Mouse (Mus musculus) MEL (cell line): ENCODE results near the gene Zfp358. TPM values are rescaled to one million over a fixed set of nuclear protein-coding genes. Genes with fewer than 3 reads are reported as not detected.

Experiments
- DNase-seq: peaks from one replicate; pipeline ENCODE4 v3.0.0; 2011; ENCODE audit warnings: low read depth, low spot score
- H3K27ac ChIP-seq: 2 replicates; pipeline ENCODE4 v1.5.1; 2012; ENCODE audit warnings: low read depth, mild to moderate bottlenecking, control low read depth, low read length, moderate library complexity; ENCODE audit not compliant: control insufficient read depth
- H3K27me3 ChIP-seq, 2 experiments: fragments of 150-350 bp in 1 of 2; sonication (generic) in 1 of 2; 2 replicates each; pipeline ENCODE4 v1.6.1; 2012; ENCODE audit warnings: low read length in 2 of 2, mild to moderate bottlenecking in 2 of 2, improper control_type of control experiment in 1 of 2, moderate library complexity in 1 of 2; ENCODE audit not compliant: insufficient read depth in 2 of 2, control insufficient read depth in 1 of 2
- H3K36me3 ChIP-seq, 2 experiments: 2 replicates each; pipeline ENCODE4 v1.6.1; 2012 to 2014; ENCODE audit warnings: low read length in 2 of 2, improper control_type of control experiment in 1 of 2, inconsistent platforms in 1 of 2, mild to moderate bottlenecking in 1 of 2; ENCODE audit not compliant: insufficient read depth in 2 of 2, control insufficient read depth in 1 of 2
- H3K4me1 ChIP-seq, 2 experiments: fragments of 150-350 bp in 1 of 2; sonication (generic) in 1 of 2; 2 replicates each; pipeline ENCODE4 v1.6.1; 2012; ENCODE audit warnings: low read length in 2 of 2, improper control_type of control experiment in 1 of 2, mild to moderate bottlenecking in 1 of 2; ENCODE audit not compliant: insufficient read depth in 2 of 2, control insufficient read depth in 1 of 2
- H3K4me3 ChIP-seq, 2 experiments: fragments of 150-350 bp in 1 of 2; sonication (generic) in 1 of 2; 2 replicates each; pipeline ENCODE4 v1.5.1; 2012; ENCODE audit warnings: low read depth in 2 of 2, low read length in 2 of 2, mild to moderate bottlenecking in 2 of 2, moderate library complexity in 2 of 2, control low read depth in 1 of 2, improper control_type of control experiment in 1 of 2; ENCODE audit not compliant: control insufficient read depth in 1 of 2, insufficient read depth in 1 of 2
- H3K79me2 ChIP-seq: 2 replicates; pipeline ENCODE4 v1.6.1; 2012; ENCODE audit warnings: mild to moderate bottlenecking, low read length, moderate library complexity; ENCODE audit not compliant: control insufficient read depth, poor library complexity, insufficient read depth
- H3K9ac ChIP-seq: 2 replicates; pipeline ENCODE4 v1.6.1; 2012; ENCODE audit warnings: low read depth, mild to moderate bottlenecking, control low read depth, low read length, moderate library complexity; ENCODE audit not compliant: control insufficient read depth, poor library complexity, severe bottlenecking
- H3K9me3 ChIP-seq: fragments of 150-350 bp; sonication (generic); replicated peaks from 2 replicates; pipeline ENCODE4 v1.6.1; 2012; ENCODE audit warnings: mild to moderate bottlenecking, low read length, improper control_type of control experiment, moderate library complexity; ENCODE audit not compliant: insufficient read depth
- BHLHE40 ChIP-seq: IDR thresholded peaks from 2 replicates; pipeline ENCODE4 v1.6.1; 2012; ENCODE audit warnings: low read depth, mild to moderate bottlenecking, inconsistent platforms, low read length, improper control_type of control experiment, borderline replicate concordance
- CHD1 ChIP-seq: IDR thresholded peaks from 2 replicates; pipeline ENCODE4 v1.6.1; 2012; ENCODE audit warnings: low read depth, mild to moderate bottlenecking, inconsistent platforms, low read length, improper control_type of control experiment
- CHD2 ChIP-seq: IDR thresholded peaks from 2 replicates; pipeline ENCODE4 v1.6.1; 2011; ENCODE audit warnings: low read length, improper control_type of control experiment
- E2F4 ChIP-seq: IDR thresholded peaks from 2 replicates; pipeline ENCODE4 v1.6.1; 2011; ENCODE audit warnings: low read depth, low read length, improper control_type of control experiment, borderline replicate concordance
- EP300 ChIP-seq, 2 experiments: IDR thresholded peaks; 2 replicates each; pipeline ENCODE4 v1.6.1; 2011; ENCODE audit warnings: improper control_type of control experiment in 2 of 2, low read length in 2 of 2, low read depth in 1 of 2, mild to moderate bottlenecking in 1 of 2
- ETS1 ChIP-seq: IDR thresholded peaks from 2 replicates; pipeline ENCODE4 v1.6.1; 2012; ENCODE audit warnings: low read depth, mild to moderate bottlenecking, inconsistent platforms, low read length, improper control_type of control experiment, moderate library complexity
- GABPA ChIP-seq: IDR thresholded peaks from 2 replicates; pipeline ENCODE4 v1.6.1; 2012; ENCODE audit warnings: low read depth, mild to moderate bottlenecking, inconsistent platforms, low read length, improper control_type of control experiment, moderate library complexity
- GATA1 ChIP-seq: IDR thresholded peaks from 2 replicates; pipeline ENCODE4 v1.6.1; 2011; ENCODE audit warnings: low read depth, low read length, improper control_type of control experiment
- HCFC1 ChIP-seq: IDR thresholded peaks from 2 replicates; pipeline ENCODE4 v1.6.1; 2012; ENCODE audit warnings: low read depth, mild to moderate bottlenecking, inconsistent platforms, low read length, improper control_type of control experiment, moderate library complexity
- JUND ChIP-seq: IDR thresholded peaks from 2 replicates; pipeline ENCODE4 v1.6.1; 2011; ENCODE audit warnings: low read depth, mild to moderate bottlenecking, improper control_type of control experiment, low read length
- KAT2A ChIP-seq: conservative IDR thresholded peaks from 2 replicates; pipeline ENCODE4 v1.6.1; 2012; ENCODE audit warnings: low read depth, low read length, improper control_type of control experiment, inconsistent platforms
- MAX ChIP-seq: IDR thresholded peaks from 2 replicates; pipeline ENCODE4 v1.6.1; 2011; ENCODE audit warnings: low read length, improper control_type of control experiment
- MAZ ChIP-seq: IDR thresholded peaks from 2 replicates; pipeline ENCODE4 v1.6.1; 2012; ENCODE audit warnings: low read depth, mild to moderate bottlenecking, inconsistent platforms, low read length, improper control_type of control experiment
- MEF2A ChIP-seq: IDR thresholded peaks from 2 replicates; pipeline ENCODE4 v1.6.1; 2014; ENCODE audit warnings: low read depth, mild to moderate bottlenecking, inconsistent platforms, low read length, improper control_type of control experiment; ENCODE audit not compliant: poor library complexity, insufficient replicate concordance, severe bottlenecking; ENCODE audit errors: extremely low read depth
- MXI1 ChIP-seq: IDR thresholded peaks from 2 replicates; pipeline ENCODE4 v1.6.1; 2011; ENCODE audit warnings: mild to moderate bottlenecking, low read depth, low read length, improper control_type of control experiment
- POLR2AphosphoS5 ChIP-seq: IDR thresholded peaks from 2 replicates; pipeline ENCODE4 v1.6.1; 2012; ENCODE audit warnings: low read depth, borderline replicate concordance, mild to moderate bottlenecking, inconsistent platforms, low read length, moderate library complexity, mixed read lengths
- SMC3 ChIP-seq: IDR thresholded peaks from 2 replicates; pipeline ENCODE4 v1.6.1; 2011; ENCODE audit warnings: low read depth, low read length, improper control_type of control experiment
- TAL1 ChIP-seq: IDR thresholded peaks from 2 replicates; pipeline ENCODE4 v1.6.1; 2012; ENCODE audit warnings: mild to moderate bottlenecking, inconsistent platforms, low read length, moderate library complexity, mixed read lengths
- TBP ChIP-seq: IDR thresholded peaks from 2 replicates; pipeline ENCODE4 v1.8.0; 2011; ENCODE audit warnings: low read depth, low read length, improper control_type of control experiment
- UBTF ChIP-seq: IDR thresholded peaks from 2 replicates; pipeline ENCODE4 v1.6.1; 2012; ENCODE audit warnings: low read depth, mild to moderate bottlenecking, inconsistent platforms, low read length, improper control_type of control experiment, moderate library complexity, borderline replicate concordance; ENCODE audit not compliant: insufficient read depth
- ZKSCAN1 ChIP-seq: IDR thresholded peaks from 2 replicates; pipeline ENCODE4 v1.6.1; 2012; ENCODE audit warnings: low read depth, mild to moderate bottlenecking, inconsistent platforms, low read length, improper control_type of control experiment, moderate library complexity
- ZMIZ1 ChIP-seq: IDR thresholded peaks from 2 replicates; pipeline ENCODE4 v1.6.1; 2012; ENCODE audit warnings: low read depth, mild to moderate bottlenecking, inconsistent platforms, low read length, improper control_type of control experiment, moderate library complexity
- polyA plus RNA-seq, 2 experiments: library from polyadenylated mRNA; stranded (reverse) in 1 of 2; unstranded in 1 of 2; fragments of >175 nt in 1 of 2; fragments of >200 nt in 1 of 2; gene quantifications; 2 replicates each; pipeline versions ENCODE4 v1.2.1 to v1.2.4; 2012; ENCODE audit warnings: low replicate concordance in 2 of 2, low read depth in 1 of 2; ENCODE audit not compliant: insufficient read length in 2 of 2, insufficient read depth in 1 of 2, missing spikeins in 1 of 2
- total RNA-seq: library from RNA; depleted of rRNA; stranded (reverse); fragments of 300-350 nt; gene quantifications from 2 replicates; pipeline ENCODE4 v1.2.3, GENCODE M21; 2012

Gene Zfp358
- total and polyA plus RNA-seq, 3 experiments = 5.2 to 12.0 TPM; not detected in 1

GRCm38 (mm10) chr8:3470562-3470961 is 22.4 kb upstream of the Zfp358 start, which contains the start of gene Tex45:
Gene Tex45 (plus strand): TSS chr8:3470862.
- H3K27ac ChIP-seq = no peak within 1 kb of the TSS
- TF ChIP-seq HCFC1 (no peak), MAZ (no peak), CHD1 (no peak), CHD2 (no peak), BHLHE40 (no peak), ZKSCAN1 (no peak), ETS1 (no peak), MEF2A (no peak), GATA1 (no peak), ZMIZ1 (no peak), GABPA (no peak), EP300 (IDR thresholded peaks at IDR 0.05; ENCODE audit: low read depth in 1 of 2, low read length in 2 of 2) (no peak), MXI1 (no peak), MAX (no peak), POLR2AphosphoS5 (no peak), TAL1 (no peak)
- TF ChIP-seq, all 39 proteins: peak for 0
- Histone ChIP-seq H3K9me3 (no peaks in the 10 kb centered on the region), H3K4me1 (peaks cover 0 to 14% of the 10 kb centered on the region in 2 experiments; a peak in 2 of 4 replicates), H3K79me2 (no peaks in the 10 kb centered on the region; the same call in 1 of the 2 replicates), H3K36me3 (peaks cover 0 to 7% of the 10 kb centered on the region in 2 experiments; a peak in 1 of 4 replicates), H3K9ac (no peak within 1 kb of the TSS), H3K27me3 (0 out of 4 replicates have a peak, but pooled peaks cover 0 to 2% of the 10 kb centered on the region in 2 experiments), H3K4me3 (no peak within 1 kb of the TSS)
- no peak for DNase-seq

- Histone ChIP-seq H3K79me2 (no peaks in the 10 kb centered on the region), H3K9me3 (no peaks in the 10 kb centered on the region), H3K4me3 (no peak overlapping the region), H3K27ac (no peak overlapping the region), H3K36me3 (no peaks in the 10 kb centered on the region), H3K9ac (no peak overlapping the region), H3K4me1 (no peaks in the 10 kb centered on the region), H3K27me3 (0 out of 4 replicates have a peak, but pooled peaks cover 0 to 2% of the 10 kb centered on the region in 2 experiments)
- DNase-seq = no peak
- no peak for TF ChIP-seq MEF2A
- no peak for TF ChIP-seq SMC3
- no peak for TF ChIP-seq E2F4
- no peak for TF ChIP-seq TBP
- no peak for TF ChIP-seq KAT2A
- TF ChIP-seq UBTF = no peak
- TF ChIP-seq JUND = no peak
Observed at GRCm38 (mm10) chr8:3475715-3476429, 17.1 kb upstream of the Zfp358 start.
